Mouse (Mus musculus): ENCODE measurements at regions not wholly inside any gene's neighbourhood (a gene's known extent, or its start where the extent isn't known, plus 50 kb on each side); places are given as distances from the start of the nearest gene placed in this dataset.

- DNase-seq (ENCODE audit: extremely low spot score) = no peak
Observed at GRCm38 (mm10) chr4:82092296-82093230, 613.0 kb downstream of the Nfib start.

- DNase-seq (ENCODE audit: extremely low spot score) = no peak
Observed at GRCm38 (mm10) chr4:82089657-82090056, 615.9 kb downstream of the Nfib start.

- no peak for DNase-seq (ENCODE audit: extremely low spot score)
Observed at GRCm38 (mm10) chr4:82083519-82083918, 622.0 kb downstream of the Nfib start.

- no peak for DNase-seq (ENCODE audit: extremely low spot score)
Observed at GRCm38 (mm10) chr4:82068050-82068449, 625.4 kb upstream of the Mpdz start.

GRCm38 (mm10) chr4:82065641-82066358 is 623.2 kb upstream of the Mpdz start:
- DNase-seq (ENCODE audit: extremely low spot score) = no peak

- no peak for DNase-seq (ENCODE audit: extremely low spot score)
Observed at GRCm38 (mm10) chr4:82062726-82063125, 620.1 kb upstream of the Mpdz start.

- no peak for DNase-seq (ENCODE audit: extremely low spot score)
Observed at GRCm38 (mm10) chr4:82056671-82057070, 614.1 kb upstream of the Mpdz start.

- DNase-seq (ENCODE audit: extremely low spot score) = no peak
Observed at GRCm38 (mm10) chr4:82048171-82048570, 605.6 kb upstream of the Mpdz start.

GRCm38 (mm10) chr4:82037473-82037872 is 594.9 kb upstream of the Mpdz start:
- DNase-seq (ENCODE audit: extremely low spot score) = no peak

GRCm38 (mm10) chr4:82035074-82035703 is 592.6 kb upstream of the Mpdz start:
- peak; percentile 6 for DNase-seq (ENCODE audit: extremely low spot score)

- no peak for DNase-seq (ENCODE audit: extremely low spot score)
Observed at GRCm38 (mm10) chr4:82029237-82029636, 586.6 kb upstream of the Mpdz start.

- DNase-seq (ENCODE audit: extremely low spot score) = peak; percentile 5
Observed at GRCm38 (mm10) chr4:82027447-82027881, 584.8 kb upstream of the Mpdz start.

- no peak for DNase-seq (ENCODE audit: extremely low spot score)
Observed at GRCm38 (mm10) chr4:82001406-82001732, 558.8 kb upstream of the Mpdz start.

GRCm38 (mm10) chr4:82000590-82001405 is 558.2 kb upstream of the Mpdz start:
- no peak for DNase-seq (ENCODE audit: extremely low spot score)

- DNase-seq (ENCODE audit: extremely low spot score) = no peak
Observed at GRCm38 (mm10) chr4:81999654-82000314, 557.2 kb upstream of the Mpdz start.

- DNase-seq (ENCODE audit: extremely low spot score) = no peak
Observed at GRCm38 (mm10) chr4:81999093-81999492, 556.5 kb upstream of the Mpdz start.

- no peak for DNase-seq (ENCODE audit: extremely low spot score)
Observed at GRCm38 (mm10) chr4:81996445-81996844, 553.8 kb upstream of the Mpdz start.

GRCm38 (mm10) chr4:81995243-81995642 is 552.6 kb upstream of the Mpdz start:
- no peak for DNase-seq (ENCODE audit: extremely low spot score)

GRCm38 (mm10) chr4:81988796-81989195 is 546.2 kb upstream of the Mpdz start:
- no peak for DNase-seq (ENCODE audit: extremely low spot score)

- DNase-seq (ENCODE audit: extremely low spot score) = no peak
Observed at GRCm38 (mm10) chr4:81986616-81987015, 544.0 kb upstream of the Mpdz start.

- DNase-seq (ENCODE audit: extremely low spot score) = no peak
Observed at GRCm38 (mm10) chr4:81981811-81982210, 539.2 kb upstream of the Mpdz start.
